Mouse (Mus musculus) midbrain, embryonic 15.5 days (tissue): ENCODE measurements around the gene Olfr299. TPM values are rescaled to one million over a fixed set of nuclear protein-coding genes. Genes with fewer than 3 reads are reported as not detected.

Experiments
- ATAC-seq: fragments of 200-750 bp; cut with Nextera tagmentation; replicated peaks from 2 replicates; pipeline ENCODE4 v1.8.0; 2017; ENCODE audit warnings: moderate TSS enrichment
- H3K27ac ChIP-seq: fragments of 300-500 bp; sonication (generic); 2 replicates; pipeline ENCODE4 v1.5.1; 2015; ENCODE audit warnings: mild to moderate bottlenecking, inconsistent platforms
- H3K27me3 ChIP-seq: fragments of 300-500 bp; sonication (generic); replicated peaks from 2 replicates; pipeline ENCODE4 v1.6.1; 2015; ENCODE audit warnings: inconsistent platforms
- H3K36me3 ChIP-seq: fragments of 300-500 bp; sonication (generic); replicated peaks from 2 replicates; pipeline ENCODE4 v1.6.1; 2015; ENCODE audit warnings: inconsistent platforms
- H3K4me1 ChIP-seq: fragments of 300-500 bp; sonication (generic); 2 replicates; pipeline ENCODE4 v1.6.1; 2015; ENCODE audit warnings: inconsistent platforms
- H3K4me2 ChIP-seq: fragments of 300-500 bp; sonication (generic); 2 replicates; pipeline ENCODE4 v1.6.1; 2015; ENCODE audit warnings: inconsistent platforms, mild to moderate bottlenecking, moderate library complexity
- H3K4me3 ChIP-seq: fragments of 300-500 bp; sonication (generic); 2 replicates; pipeline ENCODE4 v1.5.1; 2015; ENCODE audit warnings: mild to moderate bottlenecking, inconsistent platforms
- H3K9ac ChIP-seq: fragments of 300-500 bp; sonication (generic); 2 replicates; pipeline ENCODE4 v1.6.1; 2015; ENCODE audit warnings: mild to moderate bottlenecking, inconsistent platforms
- H3K9me3 ChIP-seq: fragments of 300-500 bp; sonication (generic); 2 replicates; pipeline ENCODE4 v1.6.1; 2016; ENCODE audit warnings: inconsistent platforms
- WGBS: fragments of 180-500 bp; shearing (Covaris S2); methylation state at CpG from one replicate; pipeline ENCODE4 v1.1.7; 2015; ENCODE audit warnings: mixed read lengths; 5-methylcytosine and 5-hydroxymethylcytosine counted together
- polyA plus RNA-seq: library from polyadenylated mRNA; unstranded; fragments of >200 nt; fragmentation: Nextera tagmentation; extraction: Ambion mirVana; gene quantifications from 2 replicates; pipeline ENCODE4 v1.2.1, GENCODE M21; 2015

Olfr299 gene
- not detected in 2 replicates for polyA plus RNA-seq

GRCm38 (mm10) chr7:86459621-86460020, at the start of gene Olfr299:
TSS of gene Olfr299 (plus strand) at chr7:86459921.
- no peak within 1 kb of the TSS for H3K4me2 ChIP-seq
- H3K27me3 ChIP-seq, result no peaks in the 10 kb centered on the region
- H3K4me3 ChIP-seq, result no peak within 1 kb of the TSS
- no peak within 1 kb of the TSS for H3K9ac ChIP-seq
- ATAC-seq, result no peak
- no peaks in the 10 kb centered on the region for H3K9me3 ChIP-seq
- no peaks in the 10 kb centered on the region for H3K4me1 ChIP-seq
- H3K36me3 ChIP-seq, result no peaks in the 10 kb centered on the region
- no peak within 1 kb of the TSS for H3K27ac ChIP-seq
- 88% methylated on average over 1 of the region's 1 CpGs for WGBS

DNA sequence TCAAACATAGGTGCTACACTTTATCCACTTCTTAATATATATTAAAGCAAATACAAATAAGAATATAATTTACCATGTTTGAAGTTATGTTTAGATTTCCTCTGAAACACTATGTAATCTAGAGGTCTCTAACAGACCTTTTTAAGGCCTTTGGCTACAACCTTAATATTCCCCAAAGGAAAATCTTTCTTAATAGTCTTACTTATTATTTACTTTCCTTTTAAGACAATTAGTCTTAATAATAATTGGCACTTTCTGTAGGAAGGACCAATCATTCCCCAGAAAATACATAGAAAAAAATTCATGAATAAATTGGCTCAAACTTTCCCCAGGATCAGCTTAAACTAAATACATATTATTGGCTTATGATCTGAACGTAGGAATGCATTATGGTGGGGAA, 32.7 kb downstream of the Olfr299 start, which contains the start of gene Olfr298:
Gene Olfr298, minus strand, starts transcription at position 101 of the 400 bp plus-strand sequence.
- Histone ChIP-seq H3K4me1 (no peaks in the 10 kb centered on the region), H3K4me2 (no peak within 1 kb of the TSS), H3K4me3 (no peak within 1 kb of the TSS), H3K27me3 (no peaks in the 10 kb centered on the region), H3K9me3 (no peaks in the 10 kb centered on the region), H3K36me3 (no peaks in the 10 kb centered on the region), H3K27ac (no peak within 1 kb of the TSS), H3K9ac (no peak within 1 kb of the TSS)
- 98% methylated on average over 1 of the region's 1 CpGs for WGBS
- ATAC-seq, result no peak

Other genes starting within 250 kb of the Olfr299 start
- gene Vmn2r76, start 213.6 kb upstream of the Olfr299 start, polyA plus RNA-seq, result not detected in 2 replicates
- not detected in 2 replicates for gene Olfr310, start 182.7 kb upstream of the Olfr299 start, polyA plus RNA-seq
- gene Olfr309, start 146.2 kb upstream of the Olfr299 start, polyA plus RNA-seq, result not detected in 2 replicates
- not detected in 2 replicates for gene Olfr308, start 134.3 kb upstream of the Olfr299 start, polyA plus RNA-seq
- not detected in 2 replicates for gene Olfr307, start 122.3 kb upstream of the Olfr299 start, polyA plus RNA-seq
- not detected in 2 replicates for gene Olfr305, start 93.0 kb upstream of the Olfr299 start, polyA plus RNA-seq
- gene Olfr304, start 73.3 kb upstream of the Olfr299 start, polyA plus RNA-seq, result not detected in 2 replicates
- not detected in 2 replicates for gene Olfr303, start 62.1 kb upstream of the Olfr299 start, polyA plus RNA-seq
- not detected in 2 replicates for gene Olfr301, start 56.1 kb upstream of the Olfr299 start, polyA plus RNA-seq
- not detected in 2 replicates for gene Olfr298, start 32.6 kb downstream of the Olfr299 start, polyA plus RNA-seq
- gene Olfr297, start 60.0 kb downstream of the Olfr299 start, polyA plus RNA-seq, result not detected in 2 replicates
- gene Olfr295, start 123.9 kb downstream of the Olfr299 start, polyA plus RNA-seq, result not detected in 2 replicates
- gene Olfr294, start 156.7 kb downstream of the Olfr299 start, polyA plus RNA-seq, result not detected in 2 replicates
- not detected in 2 replicates for gene Olfr293, start 189.1 kb downstream of the Olfr299 start, polyA plus RNA-seq
- gene Olfr292, start 228.4 kb downstream of the Olfr299 start, polyA plus RNA-seq, result not detected in 2 replicates